Mouse (Mus musculus) lung, adult 2 months (tissue): ENCODE data around the gene Notch4. TPM values are rescaled to one million over a fixed set of nuclear protein-coding genes. Genes with fewer than 3 reads are reported as not detected.

Source experiments
- DNase-seq: peaks from one replicate; pipeline ENCODE4 v3.0.0; 2022
- H3K4me1 ChIP-seq: fragments of 200-500 bp; 2 replicates; pipeline ENCODE4 v1.6.1; 2011; ENCODE audit warnings: low read length; ENCODE audit not compliant: control insufficient read depth, insufficient read depth
- H3K4me3 ChIP-seq: fragments of 200-500 bp; replicated peaks from 2 replicates; pipeline ENCODE3; 2011; ENCODE audit warnings: low read depth, mild to moderate bottlenecking, control low read depth, low read length; ENCODE audit errors: extremely low read depth
- CTCF ChIP-seq: fragments of 200-500 bp; IDR thresholded peaks from 2 replicates; pipeline ENCODE4 v1.5.1; 2011; ENCODE audit warnings: mild to moderate bottlenecking, low read length, control low read depth; ENCODE audit not compliant: insufficient read depth
- POLR2A ChIP-seq: fragments of 200-500 bp; IDR thresholded peaks from 2 replicates; pipeline ENCODE4 v1.6.1; 2011; ENCODE audit warnings: low read depth, mild to moderate bottlenecking, control low read depth, low read length, borderline replicate concordance; ENCODE audit errors: extremely low read depth
- WGBS: fragments of 180-500 bp; shearing (Covaris S2); methylation state at CpG from one replicate; pipeline ENCODE4 v1.1.7; 2018; 5-methylcytosine and 5-hydroxymethylcytosine counted together
- polyA plus RNA-seq: library from polyadenylated mRNA; depleted of rRNA; stranded (reverse); fragments of >200 nt; gene quantifications from 2 replicates; pipeline ENCODE4 v1.2.3, GENCODE M21; 2012

Notch4 gene
- polyA plus RNA-seq, 1 experiment, result 105 TPM

GRCm38 (mm10) chr17:34567311-34567710 lies 3.2 kb downstream of the Notch4 start:
- Histone ChIP-seq H3K4me3 (no peak overlapping the region), H3K4me1 (peaks cover 6% of the 10 kb centered on the region; the same call in 1 of the 2 replicates)
- no peak for TF ChIP-seq POLR2A
- TF ChIP-seq CTCF, result no peak
- DNase-seq, result no peak
- WGBS, result 59% methylated on average over 9 of the region's 9 CpGs

GRCm38 (mm10) chr17:34568421-34568820 lies 4.4 kb downstream of the Notch4 start:
- Histone ChIP-seq H3K4me1 (peaks cover 4% of the 10 kb centered on the region; the same call in 1 of the 2 replicates), H3K4me3 (no peak overlapping the region)
- no peak for DNase-seq
- WGBS, result 76% methylated on average over 13 of the region's 13 CpGs
- TF ChIP-seq CTCF (no peak), POLR2A (no peak)

GRCm38 (mm10) chr17:34569919-34570318 lies 5.9 kb downstream of the Notch4 start:
- WGBS, result 66% methylated on average over 4 of the region's 4 CpGs
- peaks cover 4% of the 10 kb centered on the region; the same call in 1 of the 2 replicates for H3K4me1 ChIP-seq
- no peak for DNase-seq
- no peak overlapping the region for H3K4me3 ChIP-seq
- TF ChIP-seq CTCF (no peak), POLR2A (no peak)

- H3K4me3 ChIP-seq, result no peak overlapping the region
- TF ChIP-seq CTCF (peak; percentile 54), POLR2A (no peak)
- WGBS, result 25% methylated on average over 5 of the region's 5 CpGs
- no peaks in the 10 kb centered on the region for H3K4me1 ChIP-seq
- no peak for DNase-seq
These were observed 7.8 kb downstream of the Notch4 start for GRCm38 (mm10) chr17:34571875-34572274.

GRCm38 (mm10) chr17:34572361-34572760 lies 8.3 kb downstream of the Notch4 start:
- 33% methylated on average over 15 of the region's 15 CpGs for WGBS
- Histone ChIP-seq H3K4me1 (no peaks in the 10 kb centered on the region), H3K4me3 (no peak overlapping the region)
- no peak for TF ChIP-seq CTCF
- TF ChIP-seq POLR2A, result no peak
- no peak for DNase-seq

- H3K4me3 ChIP-seq, result no peak overlapping the region
- no peak for DNase-seq
- TF ChIP-seq CTCF, result no peak
- no peak for TF ChIP-seq POLR2A
- 55% methylated on average over 5 of the region's 5 CpGs for WGBS
- H3K4me1 ChIP-seq, result no peaks in the 10 kb centered on the region
These were observed 12.5 kb downstream of the Notch4 start for GRCm38 (mm10) chr17:34576577-34576976.

GRCm38 (mm10) chr17:34578070-34578469 lies 14.0 kb downstream of the Notch4 start:
- TF ChIP-seq CTCF, result no peak
- TF ChIP-seq POLR2A, result no peak
- WGBS, result 93% methylated on average over 3 of the region's 3 CpGs
- Histone ChIP-seq H3K4me3 (no peak overlapping the region), H3K4me1 (no peaks in the 10 kb centered on the region)
- no peak for DNase-seq

- H3K4me3 ChIP-seq, result no peak overlapping the region
- WGBS, result 88% methylated on average over 12 of the region's 12 CpGs
- TF ChIP-seq CTCF (no peak), POLR2A (no peak)
- DNase-seq, result no peak
- peaks cover 8% of the 10 kb centered on the region for H3K4me1 ChIP-seq
These were observed 18.5 kb downstream of the Notch4 start for GRCm38 (mm10) chr17:34582528-34582927.

- no peak overlapping the region for H3K4me3 ChIP-seq
- DNase-seq, result no peak
- no peak for TF ChIP-seq POLR2A
- TF ChIP-seq CTCF, result no peak
- peaks cover 13% of the 10 kb centered on the region for H3K4me1 ChIP-seq
- 68% methylated on average over 7 of the region's 7 CpGs for WGBS
These were observed 19.3 kb downstream of the Notch4 start for GRCm38 (mm10) chr17:34583397-34583796.

GRCm38 (mm10) chr17:34583819-34584218 lies 19.8 kb downstream of the Notch4 start:
- WGBS, result 85% methylated on average over 8 of the region's 8 CpGs
- H3K4me3 ChIP-seq, result no peak overlapping the region
- DNase-seq, result no peak
- peaks cover 15% of the 10 kb centered on the region for H3K4me1 ChIP-seq
- TF ChIP-seq CTCF, result no peak
